Mouse (Mus musculus): ENCODE data around the gene Wipf2.

Gene Wipf2

GRCm38 (mm10) chr11:98854116-98854515, 9.3 kb upstream of the Wipf2 start:
- no peak for DNase-seq (ENCODE audit: low spot score)

- DNase-seq (ENCODE audit: low spot score) = no peak
Observed at GRCm38 (mm10) chr11:98854659-98855058, 8.8 kb upstream of the Wipf2 start.

GRCm38 (mm10) chr11:98858759-98859731, 4.4 kb upstream of the Wipf2 start:
- peak; percentile 89 for DNase-seq (ENCODE audit: low spot score)

- peak; percentile 65 for DNase-seq (ENCODE audit: low spot score)
Observed at GRCm38 (mm10) chr11:98863751-98864429, 452 bp downstream of the Wipf2 start.

GRCm38 (mm10) chr11:98867293-98867692, 3.9 kb downstream of the Wipf2 start:
- no peak for DNase-seq (ENCODE audit: low spot score)

- DNase-seq (ENCODE audit: low spot score) = no peak
Observed at GRCm38 (mm10) chr11:98869906-98870305, 6.5 kb downstream of the Wipf2 start.

- DNase-seq (ENCODE audit: low spot score) = no peak
Observed at GRCm38 (mm10) chr11:98870791-98871190, 7.4 kb downstream of the Wipf2 start.

GRCm38 (mm10) chr11:98871416-98871815, 8.0 kb downstream of the Wipf2 start:
- DNase-seq (ENCODE audit: low spot score) = no peak

GRCm38 (mm10) chr11:98872040-98872439, 8.6 kb downstream of the Wipf2 start:
- peak; percentile 53 for DNase-seq (ENCODE audit: low spot score)

GRCm38 (mm10) chr11:98873900-98874299, 10.5 kb downstream of the Wipf2 start:
- no peak for DNase-seq (ENCODE audit: low spot score)

GRCm38 (mm10) chr11:98877001-98877400, 13.6 kb downstream of the Wipf2 start:
- DNase-seq (ENCODE audit: low spot score) = no peak

GRCm38 (mm10) chr11:98887703-98888102, 24.3 kb downstream of the Wipf2 start:
- DNase-seq (ENCODE audit: low spot score) = no peak

GRCm38 (mm10) chr11:98889077-98889476, 25.6 kb downstream of the Wipf2 start:
- DNase-seq (ENCODE audit: low spot score) = no peak

GRCm38 (mm10) chr11:98889977-98890376, 26.5 kb downstream of the Wipf2 start:
- no peak for DNase-seq (ENCODE audit: low spot score)

GRCm38 (mm10) chr11:98892426-98892825, 29.0 kb downstream of the Wipf2 start:
- no peak for DNase-seq (ENCODE audit: low spot score)

- DNase-seq (ENCODE audit: low spot score) = no peak
Observed at GRCm38 (mm10) chr11:98900529-98901125, 37.2 kb downstream of the Wipf2 start.

- DNase-seq (ENCODE audit: low spot score) = no peak
Observed at GRCm38 (mm10) chr11:98902621-98903245, 39.3 kb downstream of the Wipf2 start.

GRCm38 (mm10) chr11:98904577-98904976, 41.1 kb downstream of the Wipf2 start:
- no peak for DNase-seq (ENCODE audit: low spot score)

- DNase-seq (ENCODE audit: low spot score) = no peak
Observed at GRCm38 (mm10) chr11:98905033-98905432, 41.6 kb downstream of the Wipf2 start.

- no peak for DNase-seq (ENCODE audit: low spot score)
Observed at GRCm38 (mm10) chr11:98905583-98905982, 42.1 kb downstream of the Wipf2 start.

- no peak for DNase-seq (ENCODE audit: low spot score)
Observed at GRCm38 (mm10) chr11:98907063-98907436, 43.6 kb downstream of the Wipf2 start.

All from MN1 (cell line).